Mouse (Mus musculus): ENCODE measurements around the gene Hdac8. TPM values are rescaled to one million over a fixed set of nuclear protein-coding genes. Genes with fewer than 3 reads are reported as not detected.

The Hdac8 gene
- polyA plus RNA-seq, 1 experiment from 2014 or later, result 5.9 TPM

DNA sequence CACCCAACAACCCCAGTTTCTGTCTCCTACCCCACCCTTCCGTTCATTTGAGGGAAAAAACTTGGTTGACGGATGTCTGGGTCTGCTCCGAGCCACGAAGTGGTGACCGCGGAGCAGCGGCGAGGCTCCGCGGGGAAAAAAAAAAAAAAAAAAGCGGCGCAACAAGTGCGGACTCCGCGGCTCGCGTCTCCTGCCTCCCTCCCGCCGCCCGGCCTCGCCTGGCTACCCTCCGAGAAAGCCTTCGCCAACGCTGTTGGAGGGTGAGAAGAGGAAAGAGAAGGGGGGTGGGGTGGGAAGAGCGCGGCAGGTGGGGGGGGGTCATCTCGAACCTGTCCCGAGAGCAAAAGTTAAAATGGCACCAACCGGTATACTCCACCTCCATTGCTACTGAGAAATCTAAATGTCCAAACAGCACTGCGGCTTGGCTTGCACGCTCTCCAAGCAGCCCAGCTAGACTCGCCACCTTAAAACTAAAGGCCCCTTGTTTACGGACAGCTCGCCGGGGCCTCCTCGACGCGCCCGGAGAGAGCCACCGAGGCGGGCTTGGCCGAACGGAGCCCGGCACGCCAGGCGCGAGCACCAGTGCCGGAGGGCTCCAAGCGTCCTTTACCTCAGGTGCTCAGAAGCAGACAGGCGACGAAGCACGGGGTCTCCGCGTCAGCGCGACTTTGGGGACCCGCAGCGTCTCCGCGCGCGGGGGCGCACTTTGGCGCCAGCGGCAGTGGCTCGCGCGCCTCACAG, 254.8 kb downstream of the Hdac8 start:
- 13% methylated on average over 66 of the region's 68 CpGs for WGBS
- Histone ChIP-seq H3K4me1 (replicated peaks) (peaks cover 12% of the 10 kb centered on the region; the same call in 1 of the 2 replicates), H3K36me3 (no peaks in the 10 kb centered on the region), H3K9me3 (no peaks in the 10 kb centered on the region; the same call in 1 of the 2 replicates), H3K4me3 (peak overlapping the region; percentile 60), H3K27me3 (ENCODE audit: insufficient read depth, poor library complexity, severe bottlenecking) (peaks cover 96% of the 10 kb centered on the region), H3K27ac (peak overlapping the region; percentile 12; the same call in 1 of the 2 replicates)
- DNase-seq (ENCODE audit: low spot score), result peak; percentile 42

GRCm38 (mm10) chrX:102244334-102244733, 260.8 kb downstream of the Hdac8 start:
- DNase-seq (ENCODE audit: low spot score), result no peak
- H3K4me3 ChIP-seq, result no peak overlapping the region
- H3K27ac ChIP-seq, result no peak overlapping the region
- no peaks in the 10 kb centered on the region for H3K36me3 ChIP-seq
- H3K4me1 ChIP-seq (replicated peaks), result no peaks in the 10 kb centered on the region
- no peaks in the 10 kb centered on the region for H3K9me3 ChIP-seq
- WGBS, result 67% methylated on average over 2 of the region's 2 CpGs
- peaks cover 52% of the 10 kb centered on the region for H3K27me3 ChIP-seq (ENCODE audit: insufficient read depth, poor library complexity, severe bottlenecking)

Other genes starting within 250 kb of the Hdac8 start
- 6.3 and 6.6 TPM in 2 replicates for gene Phka1, start 138.9 kb upstream of the Hdac8 start, polyA plus RNA-seq (2016; fragmentation: Nextera tagmentation; extraction: Ambion mirVana)
- not detected in 2 replicates for gene Gm3880, start 181.6 kb upstream of the Hdac8 start, polyA plus RNA-seq (2016; fragmentation: Nextera tagmentation; extraction: Ambion mirVana)
- not detected in 2 replicates for gene Gm9112, start 202.3 kb upstream of the Hdac8 start, polyA plus RNA-seq (2016; fragmentation: Nextera tagmentation; extraction: Ambion mirVana)
- not detected in 2 replicates for gene Dmrtc1b, start 202.5 kb upstream of the Hdac8 start, polyA plus RNA-seq (2016; fragmentation: Nextera tagmentation; extraction: Ambion mirVana)

All from hindbrain, embryonic 10.5 days (tissue).